Mouse (Mus musculus) heart, postnatal 25 days (tissue): Measurements from ENCODE around the gene Atp6v1e2. TPM values are rescaled to one million over a fixed set of nuclear protein-coding genes. Genes with fewer than 3 reads are reported as not detected.

Experiments
- DNase-seq: peaks from one replicate; pipeline ENCODE4 v3.0.0; 2022; ENCODE audit warnings: low spot score
- intact Hi-C: fragments of 180-260 bp; cut with DNase I; formaldehyde crosslinking; loops from one replicate; pipeline ENCODE4 v1.15.1; 2025
- total RNA-seq, 2 experiments: library from RNA; stranded (reverse); gene quantifications; 2 replicates each; pipeline ENCODE4 v1.2.3; 2021

Gene Atp6v1e2
- not detected for total RNA-seq

DNA sequence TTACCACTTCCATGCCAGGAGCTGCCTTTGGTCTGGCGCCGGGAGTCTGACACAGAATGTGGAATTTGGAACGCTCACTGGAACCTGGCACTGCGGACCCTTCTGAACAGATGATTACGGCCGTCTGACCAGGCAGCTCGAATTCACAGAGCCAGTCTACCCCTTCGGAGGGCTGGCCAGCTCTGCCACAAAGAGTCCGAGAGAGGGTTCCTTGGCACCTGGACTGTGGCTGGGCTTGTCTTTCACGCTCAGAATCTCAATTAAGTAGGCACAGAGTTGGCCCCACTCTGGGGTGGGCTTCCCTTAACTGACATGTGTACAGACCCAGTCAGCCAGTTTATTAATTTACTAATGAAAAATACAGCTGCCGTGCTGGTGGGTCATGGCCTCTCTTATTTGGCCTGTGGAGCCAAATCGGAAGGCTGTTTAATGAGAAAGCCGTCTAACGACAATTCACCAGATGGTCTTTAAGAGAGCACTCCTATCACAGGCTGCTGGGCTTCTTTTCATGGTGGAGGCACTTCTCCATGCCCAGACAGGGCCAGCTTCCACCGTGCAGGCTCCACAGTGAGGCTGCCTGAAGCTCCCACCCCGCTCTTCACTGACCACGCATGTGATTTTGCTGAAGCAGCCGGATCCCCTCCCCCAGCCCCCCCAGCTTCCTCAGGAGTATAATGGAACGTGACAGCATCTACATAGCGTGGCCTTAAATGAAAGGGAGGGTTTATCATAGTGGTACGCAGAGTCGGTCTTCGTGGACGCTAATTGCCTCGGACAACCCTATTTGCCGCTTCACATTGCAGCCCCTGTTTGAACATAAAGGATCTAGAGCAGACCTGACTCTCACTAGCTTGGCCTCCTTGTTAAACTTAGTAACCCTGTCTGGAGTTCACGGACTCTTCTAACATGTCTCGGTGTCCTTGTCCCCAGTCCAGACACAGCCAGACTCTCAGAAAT, at the start of gene Atp6v1e2:
Atp6v1e2 (minus strand) TSS at position 58 of the 957 bp plus-strand sequence.
- DNase-seq, result no peak
- intact Hi-C loops, result no loop called here

- intact Hi-C loops, result no loop called here
- DNase-seq, result no peak
Observed at GRCm38 (mm10) chr17:86997323-86997722, 49.6 kb upstream of the Atp6v1e2 start.

DNA sequence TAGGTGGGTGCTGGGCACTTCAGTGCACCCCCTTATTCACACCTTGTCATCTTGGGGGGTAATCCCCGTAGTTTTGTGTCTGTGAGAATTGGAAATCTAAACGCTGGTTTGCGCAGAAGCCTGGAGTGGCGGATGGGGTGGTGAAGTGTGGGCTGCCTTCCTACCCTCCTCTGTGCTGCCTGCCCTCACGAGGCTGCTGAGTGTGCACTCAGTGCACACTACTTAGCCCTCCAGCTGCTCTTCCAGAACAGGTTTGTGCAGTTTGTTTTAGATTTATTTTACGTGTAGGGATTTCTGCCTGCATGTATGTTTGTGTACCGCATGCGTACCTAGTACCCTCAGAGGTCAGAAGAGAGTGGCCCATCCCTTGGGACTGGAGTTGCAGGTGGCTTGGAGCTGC, 43.6 kb upstream of the Atp6v1e2 start:
- intact Hi-C loops, result no loop called here
- DNase-seq, result no peak

DNA sequence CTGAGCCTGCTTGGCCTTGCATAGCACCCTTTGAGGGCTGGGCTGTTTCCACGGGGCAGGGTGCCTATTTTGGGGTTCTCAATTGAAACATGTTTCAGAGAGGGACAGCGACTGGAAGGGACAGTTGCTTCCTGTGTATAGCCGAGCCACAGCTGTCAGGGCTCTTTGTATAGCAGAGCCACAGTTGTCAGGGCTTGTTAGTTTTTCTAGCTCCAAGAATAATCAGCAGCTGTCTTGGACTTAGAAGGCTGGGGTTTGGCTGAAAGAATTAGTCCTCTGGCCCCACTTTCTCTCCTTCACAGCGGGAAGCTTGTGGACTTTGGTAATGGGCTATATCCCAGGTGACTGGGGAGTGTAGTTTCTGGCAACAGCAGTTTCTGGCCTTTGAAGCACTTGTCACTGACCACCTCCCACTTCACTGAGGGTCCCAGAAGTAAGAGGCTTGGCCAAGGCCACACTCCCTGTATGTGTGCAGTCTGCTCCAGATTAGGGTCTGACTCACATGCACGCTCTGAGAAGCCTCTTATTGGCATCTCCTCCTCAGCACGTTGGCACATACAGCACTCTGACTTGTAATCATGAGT, 41.0 kb upstream of the Atp6v1e2 start:
- intact Hi-C loops, result no loop called here
- no peak for DNase-seq

DNA sequence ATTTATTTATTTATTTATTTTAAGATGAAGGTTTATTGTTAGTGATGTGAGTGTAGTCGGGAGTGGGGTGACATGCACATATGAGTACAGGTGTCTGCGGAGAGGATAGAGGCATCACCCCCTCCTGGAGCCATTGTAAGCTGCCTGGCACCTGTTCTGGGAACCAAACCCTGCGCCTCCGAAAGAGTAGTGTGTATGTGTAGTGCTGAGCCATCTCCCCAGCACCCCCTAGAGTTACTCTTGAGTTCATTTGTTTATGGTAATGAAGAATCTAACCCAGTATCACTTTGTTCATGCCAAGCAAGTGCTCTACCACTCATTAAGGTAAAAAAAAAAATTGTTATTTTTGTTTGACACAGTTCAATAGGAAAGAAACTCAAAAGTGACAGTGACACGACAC, 40.5 kb upstream of the Atp6v1e2 start:
- DNase-seq, result no peak

GRCm38 (mm10) chr17:86986449-86987138, 38.9 kb upstream of the Atp6v1e2 start:
- intact Hi-C loops, result no loop called here
- DNase-seq, result no peak

More for the DNA sequence above, 40.5 kb upstream of the Atp6v1e2 start:
- intact Hi-C loops, result no loop called here

- DNase-seq, result no peak
Observed at GRCm38 (mm10) chr17:86982497-86982896, 34.8 kb upstream of the Atp6v1e2 start.

GRCm38 (mm10) chr17:86981701-86982100, 34.0 kb upstream of the Atp6v1e2 start:
- intact Hi-C loops, result loop anchor here (5.0 kb wide), 1 partner anchor 599 kb away; no protein-coding TSS in a partner anchor

More at GRCm38 (mm10) chr17:86982497-86982896, 34.8 kb upstream of the Atp6v1e2 start:
- intact Hi-C loops, result loop anchor here (5.0 kb wide), 1 partner anchor 600 kb away; no protein-coding TSS in a partner anchor

GRCm38 (mm10) chr17:86981205-86981604, 33.5 kb upstream of the Atp6v1e2 start:
- DNase-seq, result no peak
- intact Hi-C loops, result loop anchor here (5.0 kb wide), 1 partner anchor 599 kb away; no protein-coding TSS in a partner anchor

More at GRCm38 (mm10) chr17:86981701-86982100, 34.0 kb upstream of the Atp6v1e2 start:
- no peak for DNase-seq

DNA sequence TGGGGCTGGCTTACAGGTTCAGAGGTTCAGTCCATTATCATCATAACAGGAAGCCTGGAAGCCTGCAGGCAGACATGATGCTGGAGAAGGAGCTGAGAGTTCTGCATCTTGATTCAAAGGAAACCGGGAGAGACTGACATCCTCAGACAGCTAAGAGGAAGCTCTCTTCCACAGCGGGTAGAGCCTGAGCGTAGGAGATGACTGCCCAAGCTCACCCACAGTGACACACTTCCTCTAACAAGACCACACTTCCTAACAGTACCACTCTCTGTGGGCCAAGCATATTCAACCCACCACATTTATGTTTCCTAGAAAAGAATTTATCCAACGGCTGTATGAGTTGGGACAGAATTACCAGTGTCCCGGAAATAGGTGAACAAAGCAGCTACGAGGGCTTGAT, 30.8 kb upstream of the Atp6v1e2 start:
- DNase-seq, result no peak
- intact Hi-C loops, result no loop called here

- intact Hi-C loops, result no loop called here
- DNase-seq, result no peak
Observed at GRCm38 (mm10) chr17:86976387-86976786, 28.7 kb upstream of the Atp6v1e2 start.

DNA sequence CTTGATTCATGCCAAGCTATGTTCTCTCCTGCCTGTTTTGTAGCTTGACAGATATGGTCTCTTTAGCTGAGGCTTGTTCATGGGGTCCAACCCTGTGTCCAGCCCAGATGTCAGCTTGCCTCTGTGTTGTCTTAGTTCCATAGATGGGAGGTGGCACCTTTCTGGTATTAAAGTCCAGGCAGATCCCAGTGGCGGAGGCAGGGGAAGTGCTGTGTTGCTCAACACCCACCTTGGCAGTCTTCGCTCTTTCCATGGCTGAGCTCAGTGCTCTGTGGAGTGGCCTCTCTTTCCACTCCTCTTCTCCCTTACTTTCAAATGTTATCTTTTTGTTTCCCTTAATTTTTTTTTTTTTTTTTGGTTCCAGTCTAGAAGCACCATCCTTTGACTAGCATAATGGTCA, 25.4 kb upstream of the Atp6v1e2 start:
- intact Hi-C loops, result no loop called here
- DNase-seq, result no peak

DNA sequence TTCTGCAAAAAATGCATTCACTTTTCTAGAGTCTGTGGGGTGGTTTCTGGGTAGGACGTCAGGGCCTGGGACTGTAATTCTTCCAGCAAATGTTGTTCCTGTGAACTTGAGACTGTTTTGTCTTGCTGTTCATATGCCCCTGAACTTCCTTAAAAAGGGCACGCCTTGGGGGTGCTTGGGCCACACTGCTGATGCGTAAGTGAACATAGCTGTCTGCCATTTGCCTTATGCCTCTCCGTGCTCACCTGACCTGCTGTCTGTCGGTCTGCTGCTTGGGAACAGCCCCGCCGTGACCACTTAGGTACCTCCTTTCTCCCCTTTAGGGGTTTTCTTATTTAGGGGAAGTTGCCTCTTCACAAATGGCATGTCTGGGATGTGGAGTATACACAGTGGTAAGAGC, 24.2 kb upstream of the Atp6v1e2 start:
- DNase-seq, result no peak
- intact Hi-C loops, result no loop called here

DNA sequence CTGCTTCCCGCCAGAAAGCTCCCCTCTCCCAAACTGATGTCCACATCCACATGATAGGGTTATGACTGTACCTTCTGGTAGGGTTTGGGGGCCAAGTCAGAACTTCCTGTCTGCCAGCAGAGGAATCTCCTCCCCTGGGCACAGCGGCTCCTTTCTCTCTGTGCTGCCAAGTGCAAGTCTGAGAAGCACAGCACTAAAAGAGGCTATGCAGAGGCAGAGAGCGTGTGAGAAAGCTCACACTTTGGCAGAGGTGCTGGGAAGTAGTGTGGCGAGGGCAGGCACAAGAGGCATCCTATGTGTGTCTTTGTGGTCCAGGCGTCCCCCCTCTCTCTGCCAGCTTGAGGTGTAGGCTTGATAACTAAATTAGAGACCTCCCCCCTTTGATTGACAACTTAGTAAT, 23.3 kb upstream of the Atp6v1e2 start:
- no peak for DNase-seq
- intact Hi-C loops, result no loop called here

- DNase-seq, result no peak
- intact Hi-C loops, result no loop called here
Observed at GRCm38 (mm10) chr17:86970026-86970750, 22.5 kb upstream of the Atp6v1e2 start.

GRCm38 (mm10) chr17:86969582-86969981, 21.9 kb upstream of the Atp6v1e2 start:
- no peak for DNase-seq
- intact Hi-C loops, result loop anchor here (5.0 kb wide), 1 partner anchor 53 kb away; no protein-coding TSS in a partner anchor

GRCm38 (mm10) chr17:86968581-86968980, 20.9 kb upstream of the Atp6v1e2 start:
- intact Hi-C loops, result loop anchor here (5.0 kb wide), 1 partner anchor 54 kb away; no protein-coding TSS in a partner anchor
- no peak for DNase-seq

DNA sequence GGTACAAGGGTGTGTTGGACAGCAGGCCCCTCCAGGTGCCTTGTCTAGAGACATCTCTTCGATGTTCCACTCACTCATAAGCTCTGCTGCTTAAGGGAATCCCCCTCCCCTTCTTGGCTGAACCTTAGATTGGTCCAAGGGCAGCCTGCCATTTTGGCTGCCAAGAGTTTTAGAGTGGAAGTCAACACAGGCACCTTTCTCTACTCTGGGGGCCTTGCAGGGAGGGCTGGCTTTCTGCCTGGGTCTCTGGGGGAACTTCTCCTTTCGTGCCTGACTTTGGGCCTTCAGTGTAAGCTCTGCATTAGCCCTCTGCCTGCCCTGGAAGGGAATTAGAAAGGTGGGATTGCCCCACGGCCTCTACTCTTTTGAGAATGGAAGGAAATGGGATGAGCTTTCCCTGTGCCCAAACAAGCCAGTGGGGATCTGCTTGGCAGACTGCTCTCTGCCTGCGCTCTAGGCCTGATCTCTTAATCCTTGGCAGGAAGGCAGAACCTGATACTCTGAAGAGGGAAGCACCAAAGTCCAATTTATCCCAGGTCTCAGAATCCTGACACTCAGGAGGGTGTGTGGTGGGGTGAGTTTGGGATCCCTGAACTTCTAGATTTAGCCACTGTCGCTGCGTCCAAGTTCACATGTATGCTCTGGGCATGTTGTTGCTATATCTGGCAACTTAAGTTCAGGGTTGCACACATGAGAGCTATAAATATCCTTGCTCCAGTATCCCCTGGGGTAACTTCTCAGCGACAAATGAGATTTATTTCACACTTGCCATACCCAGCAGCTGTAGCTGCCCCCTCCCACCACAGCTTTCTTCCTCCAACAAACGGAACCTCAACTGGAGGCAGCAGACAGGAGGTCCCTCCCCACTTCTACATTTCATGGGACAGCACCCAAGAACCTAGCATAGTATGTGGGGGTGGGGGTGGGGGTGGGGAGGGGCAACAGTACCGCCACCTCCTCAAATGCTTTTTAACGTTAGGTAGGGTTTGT, 20.1 kb upstream of the Atp6v1e2 start:
- no peak for DNase-seq
- intact Hi-C loops, result loop anchor here (5.0 kb wide), 1 partner anchor 54 kb away; no protein-coding TSS in a partner anchor
